In genomic region chr13:77898066-77898796, GRCm38 (mm10) we compare ENCODE assay signal across 34 mouse cellular contexts.
DNase-seq lines count a peak whose midpoint lies in the region; ATAC-seq and TF ChIP-seq lines count a peak whose summit lies in the region.
"Had no signal": no experiment of that assay in that cellular context is flagged by ENCODE, and none has a peak within 500 bp of the region (broad histone marks: within the 10 kb centered on the region; RNA-seq: fewer than 3 reads in every experiment).

No protein-coding gene starts in this region.

- TF ChIP-seq CTCF in liver, adult 2 months (IDR thresholded peaks at IDR 0.05; ENCODE audit: low read depth, low read length), result no peak

- H3K4me2 ChIP-seq in liver, embryonic 11.5 days, result no peak overlapping the region
- no peak overlapping the region for H3K4me2 ChIP-seq in neural tube, embryonic 15.5 days
- H3K4me2 ChIP-seq: embryonic facial prominence, embryonic 15.5 days; forebrain, embryonic 13.5 days; heart, embryonic 15.5 days; hindbrain, embryonic 12.5 days; neural tube, embryonic 13.5 days had no signal

- WGBS in liver, adult 2 months, result 41% methylated on average over 6 of the region's 6 CpGs
- WGBS in liver, embryonic 11.5 days, result 70% methylated on average over 6 of the region's 6 CpGs
- 64% methylated on average over 6 of the region's 6 CpGs for WGBS in neural tube, embryonic 15.5 days

- peaks cover 2% of the 10 kb centered on the region; the same call in 1 of the 2 replicates for H3K36me3 ChIP-seq in liver, adult 2 months (ENCODE audit: control insufficient read depth, insufficient read depth, low read length)
- no peaks in the 10 kb centered on the region for H3K36me3 ChIP-seq in liver, embryonic 11.5 days (ENCODE audit: control insufficient read depth, insufficient read depth, low read length)
- H3K36me3 ChIP-seq in neural tube, embryonic 15.5 days, result no peaks in the 10 kb centered on the region
- H3K36me3 ChIP-seq: embryonic facial prominence, embryonic 15.5 days; heart, embryonic 10.5 days; heart, embryonic 15.5 days; hindbrain, embryonic 12.5 days had no signal

- peak; percentile 37 for DNase-seq in liver, adult 2 months (ENCODE audit: extremely low read depth, low read depth, low spot score)
- no peak for DNase-seq in liver, embryonic 11.5 days (ENCODE audit: low spot score)
- peak; percentile 32 for DNase-seq in neural tube, embryonic 10.5 days (ENCODE audit: extremely low spot score, low spot score)
- DNase-seq in embryo, embryonic 9.5 days (ENCODE audit: extremely low spot score), result peak; percentile 51
- no peak for DNase-seq in thymus, adult 18-20 months
- no peak for DNase-seq in ovary, postnatal 36 days (ENCODE audit: low spot score)
- DNase-seq: adrenal gland, adult 2 months; adrenal gland, postnatal 36 days; B cell, adult 2 months; cerebellum, adult 2 months; cerebellum, postnatal 14 days; gastrocnemius, postnatal 25 days; heart, adult 11 months; kidney, postnatal 36 days; lung, adult 18-20 months; lung, postnatal 4 days; retina, postnatal 1 day; right cerebral cortex, postnatal 14 days; thymus, postnatal 25 days had no signal

- H3K27me3 ChIP-seq in liver, adult 2 months (ENCODE audit: control insufficient read depth, insufficient read depth, low read length), result no peaks in the 10 kb centered on the region
- H3K27me3 ChIP-seq in liver, embryonic 11.5 days (replicated peaks; ENCODE audit: control insufficient read depth, insufficient read depth, low read length), result no peaks in the 10 kb centered on the region
- H3K27me3 ChIP-seq in neural tube, embryonic 15.5 days (replicated peaks), result no peaks in the 10 kb centered on the region
- H3K27me3 ChIP-seq: CH12.LX; embryonic facial prominence, embryonic 15.5 days; forebrain, embryonic 13.5 days; heart, embryonic 15.5 days; hindbrain, embryonic 12.5 days; megakaryocyte, embryonic 14.5 days; neural tube, embryonic 13.5 days had no signal

- H3K4me3 ChIP-seq in liver, adult 2 months (ENCODE audit: insufficient read depth, low read depth, low read length), result no peak overlapping the region
- no peak overlapping the region for H3K4me3 ChIP-seq in liver, embryonic 11.5 days (ENCODE audit: low read depth, low read length)
- no peak overlapping the region for H3K4me3 ChIP-seq in neural tube, embryonic 15.5 days (replicated peaks)
- H3K4me3 ChIP-seq: embryonic facial prominence, embryonic 15.5 days; forebrain, embryonic 13.5 days; heart, embryonic 10.5 days; heart, embryonic 15.5 days; hindbrain, embryonic 12.5 days; layer of hippocampus, adult 2 months; megakaryocyte, embryonic 14.5 days; myocyte; neural tube, embryonic 13.5 days had no signal

- ATAC-seq in liver, embryonic 11.5 days (replicated peaks; ENCODE audit: low FRiP score), result no peak
- ATAC-seq in neural tube, embryonic 15.5 days (ENCODE audit: low FRiP score), result no peak
- ATAC-seq: activated CD4-positive, CD25-positive, alpha-beta regulatory T cell, adult 4 months; forebrain, embryonic 13.5 days; intestine, embryonic 16.5 days; lung, postnatal 0 days; midbrain, embryonic 16.5 days had no signal

- no peaks in the 10 kb centered on the region for H3K4me1 ChIP-seq in liver, adult 2 months (ENCODE audit: control insufficient read depth, insufficient read depth, low read length)
- no peaks in the 10 kb centered on the region for H3K4me1 ChIP-seq in liver, embryonic 11.5 days (replicated peaks; ENCODE audit: control insufficient read depth, insufficient read depth, low read length)
- 0 out of 2 replicates have a peak, but pooled peaks cover 3% of the 10 kb centered on the region for H3K4me1 ChIP-seq in neural tube, embryonic 15.5 days
- H3K4me1 ChIP-seq: embryonic facial prominence, embryonic 15.5 days; heart, embryonic 15.5 days; megakaryocyte, embryonic 14.5 days had no signal

- no peak overlapping the region for H3K9ac ChIP-seq in liver, adult 2 months (ENCODE audit: low read depth, low read length)
- no peak overlapping the region for H3K9ac ChIP-seq in liver, embryonic 11.5 days (ENCODE audit: low read depth, low read length)
- H3K9ac ChIP-seq in neural tube, embryonic 15.5 days (replicated peaks), result no peak overlapping the region
- H3K9ac ChIP-seq: embryonic facial prominence, embryonic 15.5 days; forebrain, embryonic 13.5 days; heart, embryonic 15.5 days; hindbrain, embryonic 12.5 days; neural tube, embryonic 13.5 days had no signal

- H3K27ac ChIP-seq in liver, adult 2 months (replicated peaks; ENCODE audit: insufficient read depth, low read depth, low read length), result no peak overlapping the region
- H3K27ac ChIP-seq in liver, embryonic 11.5 days (ENCODE audit: low read depth, low read length), result no peak overlapping the region
- H3K27ac ChIP-seq in neural tube, embryonic 15.5 days (replicated peaks), result no peak overlapping the region
- H3K27ac ChIP-seq: embryonic facial prominence, embryonic 15.5 days; forebrain, embryonic 13.5 days; heart, embryonic 10.5 days; heart, embryonic 15.5 days; hindbrain, embryonic 12.5 days; layer of hippocampus, adult 2 months; neural tube, embryonic 13.5 days had no signal

- no peak for TF ChIP-seq POLR2A in liver, adult 2 months (IDR thresholded peaks at IDR 0.05; ENCODE audit: extremely low read depth, insufficient read depth, low read length)

- no peaks in the 10 kb centered on the region for H3K9me3 ChIP-seq in liver, embryonic 11.5 days (ENCODE audit: control insufficient read depth, low read length)
- H3K9me3 ChIP-seq in neural tube, embryonic 15.5 days (replicated peaks), result no peaks in the 10 kb centered on the region
- H3K9me3 ChIP-seq: embryonic facial prominence, embryonic 15.5 days; forebrain, embryonic 13.5 days; heart, embryonic 10.5 days; heart, embryonic 15.5 days; hindbrain, embryonic 12.5 days; megakaryocyte, embryonic 14.5 days; neural tube, embryonic 13.5 days had no signal

- no peaks in the 10 kb centered on the region for H3K79me2 ChIP-seq in liver, adult 2 months (ENCODE audit: control insufficient read depth, insufficient read depth, low read length)

Comparison
In these comparisons a context has a peak if more than half of its experiments do, and no peak if none do; other contexts are left out.
1. DNase-seq: peak in liver, adult 2 months (single experiment), neural tube, embryonic 10.5 days (single experiment) and embryo, embryonic 9.5 days (single experiment); none in liver, embryonic 11.5 days (single experiment), thymus, adult 18-20 months (0 of 2) and ovary, postnatal 36 days (single experiment).